In the genomic region with DNA sequence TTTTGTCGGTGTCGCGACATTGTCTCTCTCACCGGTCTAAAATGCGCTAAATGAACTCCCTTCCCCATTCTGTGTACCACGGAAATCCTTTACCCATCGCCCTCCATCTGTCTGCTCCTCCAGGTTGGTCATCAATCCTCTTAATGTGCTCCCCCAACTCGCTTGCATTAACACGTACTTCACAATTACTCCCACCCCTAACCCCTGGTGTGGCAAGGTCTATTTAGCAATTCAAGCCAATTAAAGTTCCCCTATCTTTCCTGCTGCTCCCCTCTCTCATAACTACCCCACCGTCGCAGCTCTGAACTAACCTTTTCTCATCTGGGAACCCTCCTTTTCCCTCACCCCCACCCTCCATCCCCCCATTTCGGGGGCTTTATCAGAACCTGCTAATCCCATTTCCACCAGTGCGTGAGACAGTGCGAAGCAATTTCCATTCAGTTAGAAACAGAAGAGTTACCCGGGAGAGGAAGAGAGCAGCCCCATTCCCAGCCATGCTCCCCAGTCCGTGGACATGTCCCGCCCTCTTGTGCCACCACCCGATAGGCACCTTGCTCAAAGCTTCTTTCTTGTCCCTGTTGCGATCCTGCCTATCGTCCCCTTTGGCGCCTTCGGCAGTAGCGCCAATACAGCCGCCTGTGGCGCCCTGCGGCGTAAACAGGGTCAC, we compare ENCODE assay signal across 8 mouse cellular contexts. TPM values are rescaled to one million over a fixed set of nuclear protein-coding genes. Genes with fewer than 3 reads are reported as not detected.
DNase-seq lines count a peak whose midpoint lies in the region; ATAC-seq and TF ChIP-seq lines count a peak whose summit lies in the region.

No protein-coding gene starts in this region.

- peak overlapping the region; percentile 79; the same call in 1 of the 2 replicates for H3K27ac ChIP-seq in lung, embryonic 14.5 days (ENCODE audit: low read depth)
- peak overlapping the region; percentile 77 for H3K27ac ChIP-seq in embryonic facial prominence, embryonic 15.5 days (replicated peaks)
- H3K27ac ChIP-seq in intestine, embryonic 14.5 days (ENCODE audit: low read depth), result peak overlapping the region; percentile 80

- peak; percentile 84 for ATAC-seq in lung, embryonic 14.5 days (ENCODE audit: insufficient read depth)
- peak; percentile 74 for ATAC-seq in embryonic facial prominence, embryonic 15.5 days (ENCODE audit: insufficient number of reproducible peaks, low FRiP score, low TSS enrichment, low read depth)
- peak; percentile 54 for ATAC-seq in intestine, embryonic 14.5 days (replicated peaks; ENCODE audit: low FRiP score, low TSS enrichment, low read depth)

- WGBS in lung, embryonic 14.5 days, result 8% methylated on average over 27 of the region's 27 CpGs
- 13% methylated on average over 27 of the region's 27 CpGs for WGBS in embryonic facial prominence, embryonic 15.5 days
- WGBS in intestine, embryonic 14.5 days, result 9% methylated on average over 27 of the region's 27 CpGs

- no peaks in the 10 kb centered on the region for H3K27me3 ChIP-seq in lung, embryonic 14.5 days (ENCODE audit: insufficient read depth, low read length)
- no peaks in the 10 kb centered on the region for H3K27me3 ChIP-seq in embryonic facial prominence, embryonic 15.5 days
- H3K27me3 ChIP-seq in intestine, embryonic 14.5 days (replicated peaks; ENCODE audit: control insufficient read depth, insufficient read depth, low read length), result no peaks in the 10 kb centered on the region
- H3K27me3 ChIP-seq in myocyte (ENCODE audit: control insufficient read depth, insufficient read depth, insufficient read length), result no peaks in the 10 kb centered on the region

- peak overlapping the region; percentile 68 for H3K4me2 ChIP-seq in lung, embryonic 14.5 days
- peak overlapping the region; percentile 59 for H3K4me2 ChIP-seq in embryonic facial prominence, embryonic 15.5 days (replicated peaks)
- H3K4me2 ChIP-seq in intestine, embryonic 14.5 days (ENCODE audit: low read length), result peak overlapping the region; percentile 68
- H3K4me2 ChIP-seq in myocyte (ENCODE audit: low read depth), result peak overlapping the region; percentile 84

- no peak for TF ChIP-seq POLR2A in myocyte (IDR thresholded peaks at IDR 0.05; ENCODE audit: insufficient read length, low read depth)

- no peaks in the 10 kb centered on the region for H3K4me1 ChIP-seq in lung, embryonic 14.5 days (ENCODE audit: insufficient read depth)
- H3K4me1 ChIP-seq in embryonic facial prominence, embryonic 15.5 days, result no peaks in the 10 kb centered on the region
- H3K4me1 ChIP-seq in intestine, embryonic 14.5 days (replicated peaks; ENCODE audit: control insufficient read depth, insufficient read depth, low read length), result no peaks in the 10 kb centered on the region

- no peak for TF ChIP-seq CTCF in lung, embryonic 14.5 days (IDR thresholded peaks at IDR 0.05; ENCODE audit: low read depth)

- DNase-seq in lung, embryonic 14.5 days, result no peak
- DNase-seq in lung, postnatal 4 days, result no peak
- DNase-seq in intestine, embryonic 14.5 days (ENCODE audit: low spot score), result no peak
- DNase-seq in right cerebral cortex, postnatal 36 days (ENCODE audit: low spot score in 2 of 2), result no peak
- DNase-seq in urinary bladder, postnatal 25 days (ENCODE audit: low spot score), result no peak
- no peak for DNase-seq in ovary, postnatal 14 days (ENCODE audit: low spot score)

- peak overlapping the region; percentile 61 for H3K9ac ChIP-seq in lung, embryonic 14.5 days
- H3K9ac ChIP-seq in embryonic facial prominence, embryonic 15.5 days, result peak overlapping the region; percentile 33
- peak overlapping the region; percentile 59 for H3K9ac ChIP-seq in intestine, embryonic 14.5 days (ENCODE audit: low read length)

- H3K79me2 ChIP-seq in myocyte (ENCODE audit: control insufficient read depth, insufficient read depth), result peaks cover 9% of the 10 kb centered on the region

- peak overlapping the region; percentile 4 for H3ac ChIP-seq in myocyte (ENCODE audit: control insufficient read depth, insufficient read length)

- H3K4me3 ChIP-seq in lung, embryonic 14.5 days (ENCODE audit: low read depth, low read length), result peak overlapping the region; percentile 53
- H3K4me3 ChIP-seq in embryonic facial prominence, embryonic 15.5 days (replicated peaks), result peak overlapping the region; percentile 61
- H3K4me3 ChIP-seq in intestine, embryonic 14.5 days (ENCODE audit: low read depth, low read length), result peak overlapping the region; percentile 57
- H3K4me3 ChIP-seq in myocyte, result peak overlapping the region; percentile 50

- no peaks in the 10 kb centered on the region for H3K9me3 ChIP-seq in lung, embryonic 14.5 days (ENCODE audit: low read depth, low read length)
- no peaks in the 10 kb centered on the region for H3K9me3 ChIP-seq in embryonic facial prominence, embryonic 15.5 days (replicated peaks)
- no peaks in the 10 kb centered on the region for H3K9me3 ChIP-seq in intestine, embryonic 14.5 days (ENCODE audit: control insufficient read depth, low read length)

- peaks cover 4% of the 10 kb centered on the region; the same call in 1 of the 2 replicates for H3K36me3 ChIP-seq in lung, embryonic 14.5 days (ENCODE audit: insufficient read depth)
- H3K36me3 ChIP-seq in embryonic facial prominence, embryonic 15.5 days, result no peaks in the 10 kb centered on the region
- H3K36me3 ChIP-seq in intestine, embryonic 14.5 days (ENCODE audit: control insufficient read depth, insufficient read depth, low read length), result peaks cover 5% of the 10 kb centered on the region; the same call in 1 of the 2 replicates
- H3K36me3 ChIP-seq in myocyte (ENCODE audit: control insufficient read depth, insufficient read depth), result no peaks in the 10 kb centered on the region

TF ChIP-seq in myocyte, 11 proteins besides CTCF, POLR2A, EP300 and RAD21:
- TF ChIP-seq REST (IDR thresholded peaks at IDR 0.05; ENCODE audit: insufficient read depth, insufficient read length), result no peak
- no peak for TF ChIP-seq POLR2AphosphoS2 (IDR thresholded peaks at IDR 0.05; ENCODE audit: insufficient read length, low read depth)
- TF ChIP-seq TCF12 (IDR thresholded peaks at IDR 0.05; ENCODE audit: insufficient read depth, poor library complexity, severe bottlenecking), result no peak
- TF ChIP-seq USF1 (IDR thresholded peaks at IDR 0.05; ENCODE audit: low read depth), result no peak
- TF ChIP-seq CEBPB (IDR thresholded peaks at IDR 0.05; ENCODE audit: insufficient read depth, poor library complexity, severe bottlenecking), result no peak
- TF ChIP-seq SRF (IDR thresholded peaks at IDR 0.05; ENCODE audit: control insufficient read depth, insufficient read length, low read depth), result no peak
TF ChIP-seq in myocyte: peak in this region for 0.

RNA-seq across cellular contexts. Expression of a gene that starts 0.5 kb away (rescaled TPM):
- polyA plus RNA-seq in lung, embryonic 14.5 days (2014; fragmentation: Nextera tagmentation; extraction: Ambion mirVana), result 19.0 and 19.3 TPM in 2 replicates
- 16.6 and 17.6 TPM in 2 replicates for polyA plus RNA-seq in embryonic facial prominence, embryonic 15.5 days (2015; fragmentation: Nextera tagmentation; extraction: Ambion mirVana)
- 16.7 and 18.6 TPM in 2 replicates for polyA plus RNA-seq in intestine, embryonic 14.5 days (2014; fragmentation: Nextera tagmentation; extraction: Ambion mirVana)
- 2.8 TPM for polyA plus RNA-seq in myocyte (2012; fragmentation: generic; extraction: Trizol)

RNA-seq across cellular contexts. Expression of a gene that starts 16.9 kb away (rescaled TPM):
- polyA plus RNA-seq in lung, embryonic 14.5 days (2014; fragmentation: Nextera tagmentation; extraction: Ambion mirVana), result 13.6 and 15.9 TPM in 2 replicates
- polyA plus RNA-seq in embryonic facial prominence, embryonic 15.5 days (2015; fragmentation: Nextera tagmentation; extraction: Ambion mirVana), result 14.1 and 16.5 TPM in 2 replicates
- 15.1 and 16.4 TPM in 2 replicates for polyA plus RNA-seq in intestine, embryonic 14.5 days (2014; fragmentation: Nextera tagmentation; extraction: Ambion mirVana)
- polyA plus RNA-seq in myocyte (2012; fragmentation: generic; extraction: Trizol), result 2.3 TPM

RNA-seq across cellular contexts. Expression of a gene that starts 24.5 kb away (rescaled TPM):
- 600 and 683 TPM in 2 replicates for polyA plus RNA-seq in lung, embryonic 14.5 days (2014; fragmentation: Nextera tagmentation; extraction: Ambion mirVana)
- 534 and 566 TPM in 2 replicates for polyA plus RNA-seq in embryonic facial prominence, embryonic 15.5 days (2015; fragmentation: Nextera tagmentation; extraction: Ambion mirVana)
- 637 and 732 TPM in 2 replicates for polyA plus RNA-seq in intestine, embryonic 14.5 days (2014; fragmentation: Nextera tagmentation; extraction: Ambion mirVana)
- 2,053 TPM for polyA plus RNA-seq in myocyte (2012; fragmentation: generic; extraction: Trizol)

RNA-seq across cellular contexts. Expression of a gene that starts 59.0 kb away (rescaled TPM):
- polyA plus RNA-seq in lung, embryonic 14.5 days (2014; fragmentation: Nextera tagmentation; extraction: Ambion mirVana), result 0.09 TPM in 1 of 2 replicates, not detected in the other
- polyA plus RNA-seq in embryonic facial prominence, embryonic 15.5 days (2015; fragmentation: Nextera tagmentation; extraction: Ambion mirVana), result 1.2 and 1.4 TPM in 2 replicates
- not detected in 2 replicates for polyA plus RNA-seq in intestine, embryonic 14.5 days (2014; fragmentation: Nextera tagmentation; extraction: Ambion mirVana)
- polyA plus RNA-seq in myocyte (2012; fragmentation: generic; extraction: Trizol), result not detected
